Comparison of ENCODE assay signal across 9 mouse cellular contexts in genomic region chr10:42759741-42760140, GRCm38 (mm10).
"Had no signal": no experiment of that assay in that cellular context is flagged by ENCODE, and none has a peak within 500 bp of the region (broad histone marks: within the 10 kb centered on the region; RNA-seq: fewer than 3 reads in every experiment).

No protein-coding gene starts in this region.

- H3K4me3 ChIP-seq: layer of hippocampus, adult 2 months; limb, embryonic 13.5 days; megakaryocyte, embryonic 14.5 days; midbrain, embryonic 12.5 days; neural tube, embryonic 13.5 days had no signal

- H3K9me3 ChIP-seq: limb, embryonic 13.5 days; megakaryocyte, embryonic 14.5 days; midbrain, embryonic 12.5 days; neural tube, embryonic 13.5 days had no signal

- DNase-seq: right cerebral cortex, postnatal 14 days had no signal

- H3K4me2 ChIP-seq: limb, embryonic 13.5 days; midbrain, embryonic 12.5 days; neural tube, embryonic 13.5 days had no signal

- H3K27ac ChIP-seq: kidney, postnatal 0 days; layer of hippocampus, adult 2 months; limb, embryonic 13.5 days; liver, embryonic 14.5 days; midbrain, embryonic 12.5 days; neural tube, embryonic 13.5 days had no signal

- H3K27me3 ChIP-seq: limb, embryonic 13.5 days; midbrain, embryonic 12.5 days; neural tube, embryonic 13.5 days had no signal

- H3K9ac ChIP-seq: limb, embryonic 13.5 days; liver, embryonic 14.5 days; midbrain, embryonic 12.5 days; neural tube, embryonic 13.5 days had no signal

- ATAC-seq: midbrain, embryonic 16.5 days had no signal

- H3K36me3 ChIP-seq: limb, embryonic 13.5 days; midbrain, embryonic 12.5 days; neural tube, embryonic 13.5 days had no signal
